1 mouse cellular context compared by ENCODE assay signal in genomic region chr9:118040218-118041021, GRCm38 (mm10).
A peak's percentile ranks its signal among the peaks of the same experiment; 100 is the strongest.
TF ChIP-seq lines count a peak whose summit lies in the region.

Gene Azi2, plus strand, starts transcription at chr9:118040499.

TF ChIP-seq in CH12.LX, 34 proteins besides CTCF, POLR2A, EP300 and RAD21 (continued from another document):
- TF ChIP-seq SIN3A (IDR thresholded peaks at IDR 0.05; ENCODE audit: low read length): peak; percentile 99
- TF ChIP-seq BHLHE40 (IDR thresholded peaks at IDR 0.05; ENCODE audit: low read depth, low read length): peak; percentile 60
- TF ChIP-seq ZC3H11A (IDR thresholded peaks at IDR 0.05; ENCODE audit: low read depth, low read length): no peak
- TF ChIP-seq ZKSCAN1 (IDR thresholded peaks at IDR 0.05; ENCODE audit: borderline replicate concordance, low read depth, low read length): no peak; the same call in 1 of the 2 replicates
- no peak for TF ChIP-seq CHD1 (IDR thresholded peaks at IDR 0.05; ENCODE audit: low read depth, low read length)
- peak; percentile 83 for TF ChIP-seq MAX (IDR thresholded peaks at IDR 0.05; ENCODE audit: low read length)
- TF ChIP-seq MAFK (IDR thresholded peaks at IDR 0.05; ENCODE audit: insufficient replicate concordance, low read length): no peak
- TF ChIP-seq ZMIZ1 (IDR thresholded peaks at IDR 0.05; ENCODE audit: low read depth, low read length): peak; percentile 69
- peak; percentile 98 for TF ChIP-seq KAT2A (IDR thresholded peaks at IDR 0.05; ENCODE audit: insufficient replicate concordance, low read length)
- no peak for TF ChIP-seq JUND (conservative IDR thresholded peaks at IDR 0.05; ENCODE audit: low read depth, low read length)
- peak; percentile 78; the same call in 1 of the 2 replicates for TF ChIP-seq GABPA (IDR thresholded peaks at IDR 0.05; ENCODE audit: insufficient replicate concordance, low read depth, low read length)
- TF ChIP-seq RCOR1 (conservative IDR thresholded peaks at IDR 0.05; ENCODE audit: low read depth, low read length): 0 out of 2 replicates have a peak, but pooled peaks have one; percentile 58
